In genomic region chr4:141427921-141428320, GRCm38 (mm10) we compare ENCODE assay signal across 27 mouse cellular contexts. TPM values are rescaled to one million over a fixed set of nuclear protein-coding genes. Genes with fewer than 3 reads are reported as not detected.
DNase-seq lines count a peak whose midpoint lies in the region; ATAC-seq and TF ChIP-seq lines count a peak whose summit lies in the region.
"Had no signal": no experiment of that assay in that cellular context is flagged by ENCODE, and none has a peak within 500 bp of the region (broad histone marks: within the 10 kb centered on the region; RNA-seq: fewer than 3 reads in every experiment).

No protein-coding gene starts in this region.

- no peaks in the 10 kb centered on the region for H3K27me3 ChIP-seq in heart, adult 2 months (ENCODE audit: control insufficient read depth, insufficient read depth, low read length)
- H3K27me3 ChIP-seq in heart, embryonic 10.5 days (ENCODE audit: insufficient read depth, poor library complexity, severe bottlenecking) = peaks cover 23% of the 10 kb centered on the region; the same call in 1 of the 2 replicates
- H3K27me3 ChIP-seq in heart, embryonic 15.5 days = no peaks in the 10 kb centered on the region
- H3K27me3 ChIP-seq: forebrain, embryonic 15.5 days; Patski had no signal

- H3K4me2 ChIP-seq in heart, embryonic 15.5 days = no peak overlapping the region
- H3K4me2 ChIP-seq: embryonic facial prominence, embryonic 12.5 days; forebrain, embryonic 13.5 days; forebrain, embryonic 15.5 days had no signal

- H3K9me3 ChIP-seq in heart, embryonic 10.5 days = no peaks in the 10 kb centered on the region
- no peaks in the 10 kb centered on the region for H3K9me3 ChIP-seq in heart, embryonic 15.5 days (replicated peaks)
- H3K9me3 ChIP-seq: embryonic facial prominence, embryonic 10.5 days; embryonic facial prominence, embryonic 12.5 days; forebrain, embryonic 13.5 days; forebrain, embryonic 15.5 days; G1E had no signal

- TF ChIP-seq POLR2A in heart, adult 2 months (IDR thresholded peaks at IDR 0.05; ENCODE audit: insufficient read depth, low read depth, low read length) = peak; percentile 71
- no peak for TF ChIP-seq POLR2A in olfactory bulb, adult 2 months (IDR thresholded peaks at IDR 0.05; ENCODE audit: insufficient read depth, low read depth, low read length)

- H3K9ac ChIP-seq in heart, adult 2 months (ENCODE audit: low read depth, low read length) = no peak overlapping the region
- no peak overlapping the region for H3K9ac ChIP-seq in heart, embryonic 15.5 days
- H3K9ac ChIP-seq: embryonic facial prominence, embryonic 12.5 days; forebrain, embryonic 13.5 days; forebrain, embryonic 15.5 days had no signal

- H3K4me3 ChIP-seq in heart, adult 2 months = no peak overlapping the region
- H3K4me3 ChIP-seq in heart, embryonic 10.5 days = no peak overlapping the region
- no peak overlapping the region for H3K4me3 ChIP-seq in heart, embryonic 15.5 days
- H3K4me3 ChIP-seq in olfactory bulb, adult 2 months (ENCODE audit: insufficient read depth, low read depth, low read length) = no peak overlapping the region
- H3K4me3 ChIP-seq: embryonic facial prominence, embryonic 10.5 days; embryonic facial prominence, embryonic 12.5 days; forebrain, embryonic 13.5 days; forebrain, embryonic 15.5 days had no signal

- H3K27ac ChIP-seq in heart, adult 2 months = no peak overlapping the region; the same call in 1 of the 2 replicates
- H3K27ac ChIP-seq in heart, embryonic 10.5 days = no peak overlapping the region
- peak overlapping the region; percentile 97; the same call in 1 of the 2 replicates for H3K27ac ChIP-seq in heart, embryonic 15.5 days
- H3K27ac ChIP-seq in olfactory bulb, adult 2 months (ENCODE audit: insufficient read depth, low read depth, low read length) = peak overlapping the region; percentile 97
- H3K27ac ChIP-seq: embryonic facial prominence, embryonic 10.5 days; embryonic facial prominence, embryonic 12.5 days; forebrain, embryonic 13.5 days; forebrain, embryonic 15.5 days had no signal

- TF ChIP-seq EP300 in heart, adult 2 months (IDR thresholded peaks at IDR 0.05; ENCODE audit: insufficient read depth, low read depth, low read length) = peak; percentile 16; the same call in 1 of the 2 replicates

- no peaks in the 10 kb centered on the region for H3K79me2 ChIP-seq in heart, adult 2 months (replicated peaks; ENCODE audit: control insufficient read depth, insufficient read depth, low read length)

- no peaks in the 10 kb centered on the region for H3K36me3 ChIP-seq in heart, adult 2 months (ENCODE audit: control insufficient read depth, insufficient read depth, low read length)
- peaks cover 18% of the 10 kb centered on the region for H3K36me3 ChIP-seq in heart, embryonic 10.5 days
- H3K36me3 ChIP-seq in heart, embryonic 15.5 days = no peaks in the 10 kb centered on the region
- H3K36me3 ChIP-seq: embryonic facial prominence, embryonic 10.5 days; embryonic facial prominence, embryonic 12.5 days; forebrain, embryonic 15.5 days; G1E had no signal

- ATAC-seq in heart, embryonic 15.5 days (replicated peaks; ENCODE audit: insufficient number of reproducible peaks, insufficient read depth, low FRiP score, low read depth) = no peak
- ATAC-seq: activated CD4-positive, CD25-positive, alpha-beta regulatory T cell, adult 4 months; CD4-positive, CD25-positive, alpha-beta regulatory T cell, adult 4 months; forebrain, embryonic 13.5 days; forebrain, embryonic 15.5 days; Patski had no signal

- whole genome bisulfite sequencing in heart, adult 2 months = 73% methylated on average over 13 of the region's 13 CpGs
- WGBS in heart, embryonic 10.5 days = 79% methylated on average over 13 of the region's 13 CpGs
- 81% methylated on average over 13 of the region's 13 CpGs for WGBS in heart, embryonic 15.5 days
- 42% methylated on average over 13 of the region's 13 CpGs for WGBS in olfactory bulb, adult 2 months

- peaks cover 3% of the 10 kb centered on the region; the same call in 1 of the 2 replicates for H3K4me1 ChIP-seq in heart, adult 2 months (ENCODE audit: control insufficient read depth, insufficient read depth, low read length)
- H3K4me1 ChIP-seq in heart, embryonic 10.5 days = peaks cover 45% of the 10 kb centered on the region
- peaks cover 32% of the 10 kb centered on the region for H3K4me1 ChIP-seq in heart, embryonic 15.5 days (replicated peaks)
- peaks cover 39% of the 10 kb centered on the region for H3K4me1 ChIP-seq in olfactory bulb, adult 2 months (ENCODE audit: control insufficient read depth, insufficient read depth, low read length)

- TF ChIP-seq CTCF in heart, adult 2 months (IDR thresholded peaks at IDR 0.05) = no peak
- no peak for TF ChIP-seq CTCF in olfactory bulb, adult 2 months (IDR thresholded peaks at IDR 0.05; ENCODE audit: insufficient read depth, low read depth, low read length)

- intact Hi-C loops in heart, adult 2 months (cut with DNase I) = no loop called here

- no peak for DNase-seq in heart, adult 2 months
- DNase-seq in heart, embryonic 10.5 days (ENCODE audit: low spot score) = no peak
- DNase-seq in heart, postnatal 4 days = no peak
- DNase-seq: adrenal gland, adult 8-10 months; adrenal gland, postnatal 14 days; adrenal gland, postnatal 36 days; B cell, adult 2 months; cerebellum, adult 11-12 months; cerebellum, adult 2 months; cerebellum, adult 9-10 months; cerebellum, postnatal 10 days; cerebellum, postnatal 25 days had no signal

RNA-seq across cellular contexts. Expression of gene Hspb7, which starts 7.3 kb away (rescaled TPM):
- 1,000 to 10,000 TPM; 1,066 to 1,498 TPM for total RNA-seq in heart, adult 2 months (2021)
- polyA plus RNA-seq in heart, adult 2 months (2012; rRNA removed) = 973 and 1,028 TPM in 2 replicates
- 61.5 and 132 TPM in 2 replicates for polyA plus RNA-seq in heart, embryonic 10.5 days (2016; fragmentation: Nextera tagmentation; extraction: Ambion mirVana)
- polyA plus RNA-seq in heart, embryonic 15.5 days (2015; fragmentation: Nextera tagmentation; extraction: Ambion mirVana) = 220 and 234 TPM in 2 replicates
- 100 to 1,000 TPM; 865 to 923 TPM for total RNA-seq in heart, postnatal 4 days (2021)
- not detected in 2 replicates for polyA plus RNA-seq in olfactory bulb, adult 2 months (2012; ENCODE audit: insufficient read depth, insufficient read length, low replicate concordance, missing spikeins)
- total RNA-seq: G1E had no signal
- polyA plus RNA-seq: activated CD4-positive, CD25-positive, alpha-beta regulatory T cell, adult 4 months; CD4-positive, CD25-positive, alpha-beta regulatory T cell, adult 4 months; embryonic facial prominence, embryonic 10.5 days; embryonic facial prominence, embryonic 12.5 days; forebrain, embryonic 11.5 days; forebrain, embryonic 13.5 days; forebrain, embryonic 15.5 days; G1E had no signal

RNA-seq across cellular contexts. Expression of gene Srarp, which starts 8.0 kb away (rescaled TPM):
- total RNA-seq in heart, adult 2 months (2021) = 1 to 10 TPM; 1.6 to 2.2 TPM
- 0.94 and 2.4 TPM in 2 replicates for polyA plus RNA-seq in heart, adult 2 months (2012; rRNA removed)
- not detected in 2 replicates for polyA plus RNA-seq in heart, embryonic 10.5 days (2016; fragmentation: Nextera tagmentation; extraction: Ambion mirVana)
- not detected in 2 replicates for polyA plus RNA-seq in heart, embryonic 15.5 days (2015; fragmentation: Nextera tagmentation; extraction: Ambion mirVana)
- not detected for total RNA-seq in heart, postnatal 4 days (2021)
- polyA plus RNA-seq in olfactory bulb, adult 2 months (2012; ENCODE audit: insufficient read depth, insufficient read length, low replicate concordance, missing spikeins) = not detected in 2 replicates
- total RNA-seq: adrenal gland, postnatal 14 days; adrenal gland, postnatal 36 days; CH12.LX; G1E had no signal
- polyA plus RNA-seq: activated CD4-positive, CD25-positive, alpha-beta regulatory T cell, adult 4 months; CD4-positive, CD25-positive, alpha-beta regulatory T cell, adult 4 months; embryonic facial prominence, embryonic 10.5 days; embryonic facial prominence, embryonic 12.5 days; embryonic facial prominence, embryonic 14.5 days; forebrain, embryonic 11.5 days; forebrain, embryonic 13.5 days; forebrain, embryonic 15.5 days; G1E had no signal

RNA-seq across cellular contexts. Expression of gene Clcnkb, which starts 12.1 kb away (rescaled TPM):
- total RNA-seq in heart, adult 2 months (2021) = under 1 TPM; 0.43 to 0.57 TPM
- 2.1 and 4.6 TPM in 2 replicates for polyA plus RNA-seq in heart, adult 2 months (2012; rRNA removed)
- 0.93 and 1.3 TPM in 2 replicates for polyA plus RNA-seq in heart, embryonic 10.5 days (2016; fragmentation: Nextera tagmentation; extraction: Ambion mirVana)
- polyA plus RNA-seq in heart, embryonic 15.5 days (2015; fragmentation: Nextera tagmentation; extraction: Ambion mirVana) = 0.39 and 0.60 TPM in 2 replicates
- 1 to 10 TPM in 1 of 2 experiments, under 1 TPM in 1; 0.61 to 1.3 TPM for total RNA-seq in heart, postnatal 4 days (2021)
- not detected in 2 replicates for polyA plus RNA-seq in olfactory bulb, adult 2 months (2012; ENCODE audit: insufficient read depth, insufficient read length, low replicate concordance, missing spikeins)
- total RNA-seq: adrenal gland, adult 18-20 months; adrenal gland, adult 8-10 months; adrenal gland, postnatal 14 days; adrenal gland, postnatal 36 days had no signal
- polyA plus RNA-seq: activated CD4-positive, CD25-positive, alpha-beta regulatory T cell, adult 4 months; CD4-positive, CD25-positive, alpha-beta regulatory T cell, adult 4 months; cerebellum, adult 2 months; cortical plate, adult 2 months; embryonic facial prominence, embryonic 12.5 days; embryonic facial prominence, embryonic 14.5 days; forebrain, embryonic 11.5 days; forebrain, embryonic 13.5 days; forebrain, embryonic 15.5 days; G1E had no signal

RNA-seq across cellular contexts. Expression of gene Zbtb17, which starts 16.5 kb away (rescaled TPM):
- 10 to 100 TPM; 22.9 to 26.4 TPM for total RNA-seq in heart, adult 2 months (2021)
- 23.3 and 29.9 TPM in 2 replicates for polyA plus RNA-seq in heart, adult 2 months (2012; rRNA removed)
- polyA plus RNA-seq in heart, embryonic 10.5 days (2016; fragmentation: Nextera tagmentation; extraction: Ambion mirVana) = 31.5 and 33.7 TPM in 2 replicates
- polyA plus RNA-seq in heart, embryonic 15.5 days (2015; fragmentation: Nextera tagmentation; extraction: Ambion mirVana) = 17.9 and 22.5 TPM in 2 replicates
- total RNA-seq in heart, postnatal 4 days (2021) = 10 to 100 TPM; 19.2 to 21.7 TPM
- not detected in 2 replicates for polyA plus RNA-seq in olfactory bulb, adult 2 months (2012; ENCODE audit: insufficient read depth, insufficient read length, low replicate concordance, missing spikeins)

RNA-seq across cellular contexts. Expression of gene Clcnka, which starts 29.4 kb away (rescaled TPM):
- total RNA-seq in heart, adult 2 months (2021) = not detected
- 0.04 TPM in 1 of 2 replicates, not detected in the other for polyA plus RNA-seq in heart, adult 2 months (2012; rRNA removed)
- polyA plus RNA-seq in heart, embryonic 10.5 days (2016; fragmentation: Nextera tagmentation; extraction: Ambion mirVana) = 0.11 and 0.44 TPM in 2 replicates
- 0.05 and 0.06 TPM in 2 replicates for polyA plus RNA-seq in heart, embryonic 15.5 days (2015; fragmentation: Nextera tagmentation; extraction: Ambion mirVana)
- total RNA-seq in heart, postnatal 4 days (2021) = not detected
- not detected in 2 replicates for polyA plus RNA-seq in olfactory bulb, adult 2 months (2012; ENCODE audit: insufficient read depth, insufficient read length, low replicate concordance, missing spikeins)
- total RNA-seq: adrenal gland, adult 18-20 months; adrenal gland, adult 8-10 months; adrenal gland, postnatal 14 days; adrenal gland, postnatal 36 days; CH12.LX; G1E had no signal
- polyA plus RNA-seq: activated CD4-positive, CD25-positive, alpha-beta regulatory T cell, adult 4 months; CD4-positive, CD25-positive, alpha-beta regulatory T cell, adult 4 months; cerebellum, adult 2 months; cortical plate, adult 2 months; forebrain, embryonic 15.5 days; G1E had no signal

Comparison
In these comparisons a context has a peak if more than half of its experiments do, and no peak if none do; other contexts are left out.
1. H3K27ac ChIP-seq: peak in heart, embryonic 15.5 days (single experiment) and olfactory bulb, adult 2 months (single experiment); none in heart, adult 2 months (single experiment) and heart, embryonic 10.5 days (single experiment).